Mouse (Mus musculus): ENCODE data around the gene Olfr1359.
A peak's percentile ranks its signal among the peaks of the same experiment; 100 is the strongest.

Gene Olfr1359

GRCm38 (mm10) chr13:21697811-21698210, at the start of gene Olfr1359:
Olfr1359 (plus strand) TSS chr13:21698111.
- no peak for DNase-seq (ENCODE audit: low read depth)

- no peak for DNase-seq (ENCODE audit: low read depth)
Observed at GRCm38 (mm10) chr13:21663286-21663685, 34.6 kb upstream of the Olfr1359 start, which contains the start of gene Olfr1361. Olfr1361 (minus strand) TSS chr13:21663386.

DNA sequence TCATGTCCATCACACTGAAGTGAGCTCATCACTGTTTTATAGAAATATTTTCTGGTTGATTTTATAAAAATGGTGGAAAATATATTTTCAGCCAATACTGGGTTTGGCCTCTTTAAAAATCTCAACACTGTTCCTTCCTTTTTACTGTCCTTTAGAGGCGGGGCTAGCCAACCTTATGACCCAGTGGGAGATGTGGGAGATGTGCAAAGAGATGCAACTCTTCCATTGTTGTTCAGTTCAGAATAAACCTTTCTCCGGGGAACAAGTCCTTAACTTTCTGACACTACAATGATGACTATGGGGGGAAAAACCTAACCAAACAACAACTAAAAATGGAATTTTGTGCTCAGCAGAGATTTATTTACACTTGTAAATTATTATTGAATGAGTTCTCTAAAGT, 20.6 kb upstream of the Olfr1359 start, which contains the start of gene Olfr1360:
Gene Olfr1360 (minus strand): TSS at position 101 of the 400 bp plus-strand sequence.
- no peak for DNase-seq (ENCODE audit: low read depth)

GRCm38 (mm10) chr13:21706669-21707068, 8.8 kb downstream of the Olfr1359 start:
- DNase-seq (ENCODE audit: low read depth) = no peak

GRCm38 (mm10) chr13:21710031-21710711, 12.3 kb downstream of the Olfr1359 start:
- DNase-seq (ENCODE audit: low read depth) = peak; percentile 89

GRCm38 (mm10) chr13:21710821-21711525, 13.1 kb downstream of the Olfr1359 start:
- peak; percentile 80 for DNase-seq (ENCODE audit: low read depth)

GRCm38 (mm10) chr13:21711698-21712097, 13.8 kb downstream of the Olfr1359 start:
- no peak for DNase-seq (ENCODE audit: low read depth)

DNA sequence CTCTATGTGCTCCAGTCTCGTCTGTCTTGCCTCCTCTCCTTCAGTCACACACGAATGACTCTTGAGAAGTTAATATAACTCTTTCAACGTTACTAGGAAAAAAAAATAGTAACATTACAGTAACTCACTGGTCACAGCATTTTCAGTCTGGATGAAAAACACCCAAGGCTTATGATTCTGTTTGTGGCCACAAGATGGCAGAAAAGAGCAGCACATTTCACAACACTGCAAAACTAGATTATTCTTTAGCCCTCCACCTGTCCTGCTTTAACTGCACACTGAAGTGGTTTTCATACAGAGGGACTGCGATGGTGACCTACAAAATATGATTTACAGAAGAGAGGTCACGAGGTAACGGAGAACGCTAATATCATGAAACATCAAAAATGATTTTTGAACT, 16.8 kb downstream of the Olfr1359 start:
- peak; percentile 81 for DNase-seq (ENCODE audit: low read depth)

- DNase-seq (ENCODE audit: low read depth) = peak; percentile 28
Observed at GRCm38 (mm10) chr13:21715131-21715863, 17.4 kb downstream of the Olfr1359 start.

GRCm38 (mm10) chr13:21715864-21716539, 18.1 kb downstream of the Olfr1359 start, which contains the start of the genes Hist1h2bl and Hist1h2ai:
Hist1h2bl (minus strand) TSS chr13:21716143.
Hist1h2ai (plus strand) TSS chr13:21716422.
- DNase-seq (ENCODE audit: low read depth) = peak; percentile 90

DNA sequence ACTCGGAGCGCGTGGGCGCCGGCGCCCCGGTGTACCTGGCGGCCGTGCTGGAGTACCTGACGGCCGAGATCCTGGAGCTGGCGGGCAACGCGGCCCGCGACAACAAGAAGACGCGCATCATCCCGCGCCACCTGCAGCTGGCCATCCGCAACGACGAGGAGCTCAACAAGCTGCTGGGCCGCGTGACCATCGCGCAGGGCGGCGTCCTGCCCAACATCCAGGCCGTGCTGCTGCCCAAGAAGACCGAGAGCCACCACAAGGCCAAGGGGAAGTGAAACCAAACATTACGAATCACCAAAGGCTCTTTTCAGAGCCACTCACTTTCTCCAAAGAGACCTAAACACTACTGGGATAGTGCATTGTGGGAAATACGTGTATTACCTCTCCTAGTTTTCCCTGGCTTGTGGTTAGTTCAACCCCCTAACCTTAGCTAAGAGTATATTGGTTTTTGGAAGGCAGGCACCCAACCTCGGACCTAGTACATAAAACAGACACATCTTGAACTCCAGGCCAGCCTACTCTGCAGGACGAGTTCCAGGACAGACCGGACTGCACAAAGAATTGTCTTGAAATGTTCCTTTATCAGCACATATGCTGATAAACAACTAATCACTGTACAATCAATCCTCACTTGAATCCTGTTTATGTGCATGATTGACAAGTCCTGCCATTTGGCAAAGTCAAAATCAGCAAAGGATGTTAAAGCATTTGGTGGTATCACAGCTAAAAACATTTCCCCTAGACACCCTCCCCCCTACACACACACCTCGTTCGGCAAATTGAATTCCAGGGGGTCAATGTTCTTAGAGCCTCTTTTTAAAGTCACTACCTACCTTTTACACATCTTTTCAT, 18.9 kb downstream of the Olfr1359 start:
- peak; percentile 30 for DNase-seq (ENCODE audit: low read depth)

GRCm38 (mm10) chr13:21717397-21718357, 19.8 kb downstream of the Olfr1359 start, which contains the start of gene Hist1h3h:
Hist1h3h (plus strand) TSS chr13:21717659.
- DNase-seq (ENCODE audit: low read depth) = peak; percentile 89

DNA sequence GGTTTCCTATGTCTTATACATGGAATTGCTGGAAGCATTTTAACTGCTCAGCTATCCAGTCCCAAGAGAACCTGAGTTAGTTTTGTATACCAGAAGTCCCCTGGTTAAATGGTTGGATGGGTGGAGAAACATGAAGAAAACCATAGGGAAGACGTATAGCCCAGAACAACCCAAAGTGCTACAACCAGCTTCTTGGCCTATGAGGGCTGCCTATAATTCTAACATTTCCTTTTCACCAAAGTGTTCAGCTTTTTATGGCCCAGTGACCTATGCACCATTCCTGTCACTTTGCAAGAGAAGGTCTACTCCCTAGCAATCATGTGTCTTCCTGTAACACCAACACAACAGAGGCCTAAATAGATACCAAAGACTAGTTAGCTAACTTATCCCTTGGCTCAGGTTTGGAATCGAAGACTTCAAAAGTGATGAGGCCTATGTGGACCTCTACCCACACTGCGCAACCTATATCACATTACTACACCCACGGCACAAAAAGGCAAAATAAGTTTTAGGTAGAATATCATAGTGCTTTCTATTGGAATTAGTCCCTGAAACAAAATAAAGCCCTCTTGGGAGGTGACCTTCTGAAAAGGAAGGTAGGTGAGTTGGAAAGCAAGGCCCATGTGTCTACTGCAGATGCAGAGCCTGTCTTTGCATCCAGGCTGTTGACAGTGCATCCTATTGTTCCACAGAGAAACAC, 20.6 kb downstream of the Olfr1359 start:
- DNase-seq (ENCODE audit: low read depth) = peak; percentile 9

DNA sequence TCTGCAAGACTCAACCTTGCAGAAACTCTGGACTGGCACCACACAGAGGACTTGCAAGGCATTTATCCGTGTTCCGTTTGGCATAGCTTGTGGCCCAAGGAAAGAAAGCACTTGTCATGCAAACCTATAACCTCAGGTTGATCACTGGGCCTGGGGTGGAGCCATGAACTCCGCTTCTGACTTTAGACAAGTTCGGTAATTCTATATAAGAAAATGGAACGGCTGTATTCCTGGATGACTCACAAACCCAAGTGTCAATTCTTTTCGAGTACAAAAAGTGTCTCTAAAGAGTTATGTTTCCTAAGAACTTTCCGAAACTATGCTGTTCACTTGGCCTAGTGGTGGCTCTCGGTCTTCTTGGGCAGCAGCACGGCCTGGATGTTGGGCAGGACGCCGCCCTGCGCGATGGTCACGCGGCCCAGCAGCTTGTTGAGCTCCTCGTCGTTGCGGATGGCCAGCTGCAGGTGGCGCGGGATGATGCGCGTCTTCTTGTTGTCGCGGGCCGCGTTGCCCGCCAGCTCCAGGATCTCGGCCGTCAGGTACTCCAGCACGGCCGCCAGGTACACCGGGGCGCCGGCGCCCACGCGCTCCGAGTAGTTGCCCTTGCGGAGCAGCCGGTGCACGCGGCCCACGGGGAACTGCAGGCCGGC, 23.3 kb downstream of the Olfr1359 start:
- peak; percentile 8 for DNase-seq (ENCODE audit: low read depth)

DNA sequence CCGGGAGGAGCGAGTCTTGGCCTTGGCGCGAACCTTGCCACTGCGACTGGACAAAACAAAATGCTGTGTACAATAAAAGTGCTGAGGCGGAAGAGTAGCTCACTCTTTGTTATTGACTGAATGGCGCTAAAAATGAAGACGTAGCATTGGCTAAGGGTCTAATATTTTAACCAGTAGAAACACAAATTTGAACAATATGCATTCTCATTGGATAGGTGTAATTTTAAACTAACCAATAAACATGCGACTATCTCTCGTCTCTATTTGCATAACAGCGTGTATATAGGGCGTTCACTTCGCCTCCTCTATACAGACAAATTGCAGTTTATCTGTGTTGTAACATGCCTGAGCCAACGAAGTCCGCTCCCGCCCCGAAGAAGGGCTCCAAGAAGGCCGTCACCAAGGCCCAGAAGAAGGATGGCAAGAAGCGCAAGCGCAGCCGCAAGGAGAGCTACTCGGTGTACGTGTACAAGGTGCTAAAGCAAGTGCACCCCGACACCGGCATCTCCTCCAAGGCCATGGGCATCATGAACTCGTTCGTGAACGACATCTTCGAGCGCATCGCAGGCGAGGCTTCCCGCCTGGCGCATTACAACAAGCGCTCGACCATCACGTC, 24.0 kb downstream of the Olfr1359 start, which contains the start of gene Hist1h2bm:
Gene Hist1h2bm (plus strand): TSS at position 288 of the 616 bp plus-strand sequence.
- DNase-seq (ENCODE audit: low read depth) = peak; percentile 88

DNA sequence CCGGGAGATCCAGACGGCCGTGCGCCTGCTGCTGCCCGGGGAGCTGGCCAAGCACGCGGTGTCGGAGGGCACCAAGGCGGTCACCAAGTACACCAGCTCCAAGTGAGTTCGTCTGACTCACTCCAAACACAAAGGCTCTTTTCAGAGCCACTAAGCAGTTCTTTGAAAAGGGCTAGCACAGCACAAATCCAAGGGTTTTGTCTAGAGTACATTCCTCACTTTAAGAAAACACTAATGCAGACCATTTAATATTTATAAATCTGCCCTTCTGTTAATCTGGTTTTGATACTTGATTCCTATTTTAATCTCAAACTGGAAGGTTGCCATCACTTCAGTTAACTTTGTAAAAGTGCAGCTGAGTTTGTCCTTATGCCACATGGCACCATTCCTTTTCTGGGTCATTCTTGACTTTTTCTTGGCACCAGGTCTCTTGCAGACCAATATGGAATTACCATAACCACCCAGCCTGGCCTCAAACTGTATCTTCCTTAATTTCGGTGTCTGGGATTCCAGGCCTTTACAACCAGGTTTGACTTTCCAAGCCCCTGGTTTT, 24.5 kb downstream of the Olfr1359 start:
- DNase-seq (ENCODE audit: low read depth) = peak; percentile 35

GRCm38 (mm10) chr13:21722993-21723836, 25.3 kb downstream of the Olfr1359 start:
- no peak for DNase-seq (ENCODE audit: low read depth)
